In genomic region chr7:19461488-19461887, GRCm38 (mm10) we compare ENCODE assay signal across 8 mouse cellular contexts. TPM values are rescaled to one million over a fixed set of nuclear protein-coding genes. Genes with fewer than 3 reads are reported as not detected.
DNase-seq lines count a peak whose midpoint lies in the region; ATAC-seq and TF ChIP-seq lines count a peak whose summit lies in the region.

No protein-coding gene starts in this region.

- no peak for TF ChIP-seq POLR2A in bone marrow, adult 2 months (IDR thresholded peaks at IDR 0.05; ENCODE audit: borderline replicate concordance, control insufficient read depth, low read depth, low read length)

- no peak overlapping the region for H3K27ac ChIP-seq in midbrain, embryonic 14.5 days (replicated peaks; ENCODE audit: low read depth, low read length)
- H3K27ac ChIP-seq in midbrain, embryonic 16.5 days (ENCODE audit: low read length): no peak overlapping the region
- H3K27ac ChIP-seq in bone marrow, adult 2 months (ENCODE audit: control insufficient read depth, insufficient read depth, low read depth, low read length, poor library complexity): no peak overlapping the region
- no peak overlapping the region for H3K27ac ChIP-seq in kidney, embryonic 15.5 days
- H3K27ac ChIP-seq in liver, embryonic 12.5 days: no peak overlapping the region

- no peak overlapping the region for H3K9ac ChIP-seq in midbrain, embryonic 14.5 days (replicated peaks; ENCODE audit: low read length)
- H3K9ac ChIP-seq in midbrain, embryonic 16.5 days (ENCODE audit: low read depth, low read length): no peak overlapping the region
- no peak overlapping the region for H3K9ac ChIP-seq in kidney, embryonic 15.5 days
- H3K9ac ChIP-seq in liver, embryonic 12.5 days: no peak overlapping the region

- 7% methylated on average over 6 of the region's 6 CpGs for WGBS in midbrain, embryonic 14.5 days
- WGBS in midbrain, embryonic 16.5 days: 17% methylated on average over 6 of the region's 6 CpGs
- 8% methylated on average over 6 of the region's 6 CpGs for WGBS in bone marrow, adult 2 months
- 8% methylated on average over 6 of the region's 6 CpGs for WGBS in kidney, embryonic 15.5 days
- WGBS in liver, embryonic 12.5 days (ENCODE audit: insufficient replicate concordance): 12% methylated on average over 6 of the region's 6 CpGs

- peak; percentile 88 for DNase-seq in midbrain, embryonic 14.5 days
- peak; percentile 89 for DNase-seq in forelimb bud, embryonic 11.5 days (ENCODE audit: low read depth, low spot score)
- DNase-seq in retina, postnatal 1 day: peak; percentile 84

- peak; percentile 81 for TF ChIP-seq CTCF in bone marrow, adult 2 months (IDR thresholded peaks at IDR 0.05; ENCODE audit: control insufficient read depth, insufficient read depth, low read length)

- no peak for ATAC-seq in midbrain, embryonic 14.5 days (ENCODE audit: low FRiP score, low TSS enrichment)
- no peak for ATAC-seq in midbrain, embryonic 16.5 days
- no peak for ATAC-seq in kidney, embryonic 15.5 days (replicated peaks; ENCODE audit: low FRiP score)
- no peak for ATAC-seq in liver, embryonic 12.5 days
- no peak for ATAC-seq in erythroid progenitor cell, adult 5-6 weeks (replicated peaks; ENCODE audit: low FRiP score, poor library complexity, severe bottlenecking)

- peaks cover 11% of the 10 kb centered on the region for H3K4me1 ChIP-seq in midbrain, embryonic 14.5 days (ENCODE audit: control insufficient read depth, insufficient read depth, low read length)
- H3K4me1 ChIP-seq in midbrain, embryonic 16.5 days (ENCODE audit: control insufficient read depth, insufficient read depth, low read length): peaks cover 17% of the 10 kb centered on the region
- peaks cover 2% of the 10 kb centered on the region for H3K4me1 ChIP-seq in bone marrow, adult 2 months (ENCODE audit: control insufficient read depth, insufficient read depth, low read length)
- H3K4me1 ChIP-seq in kidney, embryonic 15.5 days: peaks cover 36% of the 10 kb centered on the region
- peaks cover 74% of the 10 kb centered on the region for H3K4me1 ChIP-seq in liver, embryonic 12.5 days

- no peaks in the 10 kb centered on the region; the same call in 1 of the 2 replicates for H3K27me3 ChIP-seq in midbrain, embryonic 14.5 days (ENCODE audit: control insufficient read depth, insufficient read depth, low read length)
- peaks cover 8% of the 10 kb centered on the region for H3K27me3 ChIP-seq in midbrain, embryonic 16.5 days (ENCODE audit: control insufficient read depth, insufficient read depth, low read depth, low read length)
- H3K27me3 ChIP-seq in kidney, embryonic 15.5 days: peaks cover 10% of the 10 kb centered on the region; the same call in 1 of the 2 replicates
- H3K27me3 ChIP-seq in liver, embryonic 12.5 days (replicated peaks): peaks cover 18% of the 10 kb centered on the region

- H3K4me3 ChIP-seq in midbrain, embryonic 14.5 days (replicated peaks; ENCODE audit: low read depth, low read length): no peak overlapping the region
- no peak overlapping the region for H3K4me3 ChIP-seq in midbrain, embryonic 16.5 days (ENCODE audit: low read depth, low read length)
- H3K4me3 ChIP-seq in bone marrow, adult 2 months (replicated peaks; ENCODE audit: control insufficient read depth, low read depth, low read length): no peak overlapping the region
- no peak overlapping the region for H3K4me3 ChIP-seq in kidney, embryonic 15.5 days (replicated peaks)
- no peak overlapping the region for H3K4me3 ChIP-seq in liver, embryonic 12.5 days

- H3K9me3 ChIP-seq in midbrain, embryonic 14.5 days (ENCODE audit: control insufficient read depth, low read length): no peaks in the 10 kb centered on the region
- H3K9me3 ChIP-seq in midbrain, embryonic 16.5 days (replicated peaks; ENCODE audit: control insufficient read depth, low read length, poor library complexity, severe bottlenecking): no peaks in the 10 kb centered on the region
- H3K9me3 ChIP-seq in kidney, embryonic 15.5 days (replicated peaks): no peaks in the 10 kb centered on the region
- no peaks in the 10 kb centered on the region for H3K9me3 ChIP-seq in liver, embryonic 12.5 days (replicated peaks)

- H3K4me2 ChIP-seq in midbrain, embryonic 14.5 days (ENCODE audit: low read length): no peak overlapping the region
- H3K4me2 ChIP-seq in midbrain, embryonic 16.5 days (ENCODE audit: low read length): no peak overlapping the region
- H3K4me2 ChIP-seq in kidney, embryonic 15.5 days: peak overlapping the region; percentile 35; the same call in 1 of the 2 replicates
- peak overlapping the region; percentile 23; the same call in 1 of the 2 replicates for H3K4me2 ChIP-seq in liver, embryonic 12.5 days

- H3K36me3 ChIP-seq in midbrain, embryonic 14.5 days (ENCODE audit: control insufficient read depth, insufficient read depth, low read length): peaks cover 1% of the 10 kb centered on the region; the same call in 1 of the 2 replicates
- H3K36me3 ChIP-seq in midbrain, embryonic 16.5 days (ENCODE audit: control insufficient read depth, insufficient read depth, low read length): no peaks in the 10 kb centered on the region
- no peaks in the 10 kb centered on the region for H3K36me3 ChIP-seq in kidney, embryonic 15.5 days
- H3K36me3 ChIP-seq in liver, embryonic 12.5 days: no peaks in the 10 kb centered on the region

RNA-seq across cellular contexts. Expression of gene Exoc3l2, which starts 1.6 kb away (rescaled TPM):
- 0.12 and 0.29 TPM in 2 replicates for polyA plus RNA-seq in midbrain, embryonic 14.5 days (2014; fragmentation: Nextera tagmentation; extraction: Ambion mirVana)
- 0.12 and 0.45 TPM in 2 replicates for polyA plus RNA-seq in midbrain, embryonic 16.5 days (2015; fragmentation: Nextera tagmentation; extraction: Ambion mirVana)
- 4.2 and 10.3 TPM in 2 replicates for polyA plus RNA-seq in bone marrow, adult 2 months (2011; ENCODE audit: insufficient read depth, insufficient read length, low replicate concordance, missing spikeins)
- 3.0 TPM in 2 replicates for polyA plus RNA-seq in kidney, embryonic 15.5 days (2015; fragmentation: Nextera tagmentation; extraction: Ambion mirVana)
- polyA plus RNA-seq in liver, embryonic 12.5 days (2016; fragmentation: Nextera tagmentation; extraction: Ambion mirVana): 3.6 and 3.9 TPM in 2 replicates
- not detected in 2 replicates for total RNA-seq in erythroid progenitor cell, adult 5-6 weeks (2015; ENCODE audit: low replicate concordance)
- not detected in 2 replicates for total RNA-seq in erythroid progenitor cell, adult 5-6 weeks (2017; ENCODE audit: low replicate concordance)

RNA-seq across cellular contexts. Expression of gene Mark4, which starts 2.9 kb away (rescaled TPM):
- 18.8 and 20.3 TPM in 2 replicates for polyA plus RNA-seq in midbrain, embryonic 14.5 days (2014; fragmentation: Nextera tagmentation; extraction: Ambion mirVana)
- 14.8 and 16.2 TPM in 2 replicates for polyA plus RNA-seq in midbrain, embryonic 16.5 days (2015; fragmentation: Nextera tagmentation; extraction: Ambion mirVana)
- polyA plus RNA-seq in bone marrow, adult 2 months (2011; ENCODE audit: insufficient read depth, insufficient read length, low replicate concordance, missing spikeins): 10.1 and 14.6 TPM in 2 replicates
- polyA plus RNA-seq in kidney, embryonic 15.5 days (2015; fragmentation: Nextera tagmentation; extraction: Ambion mirVana): 6.6 and 9.4 TPM in 2 replicates
- polyA plus RNA-seq in liver, embryonic 12.5 days (2016; fragmentation: Nextera tagmentation; extraction: Ambion mirVana): 3.8 and 4.2 TPM in 2 replicates
- 4.3 and 8.8 TPM in 2 replicates for total RNA-seq in erythroid progenitor cell, adult 5-6 weeks (2015; ENCODE audit: low replicate concordance)
- total RNA-seq in erythroid progenitor cell, adult 5-6 weeks (2017; ENCODE audit: low replicate concordance): 1.1 and 1.2 TPM in 2 replicates

RNA-seq across cellular contexts. Expression of gene Bloc1s3, which starts 46.7 kb away (rescaled TPM):
- 2.5 and 6.1 TPM in 2 replicates for polyA plus RNA-seq in midbrain, embryonic 14.5 days (2014; fragmentation: Nextera tagmentation; extraction: Ambion mirVana)
- polyA plus RNA-seq in midbrain, embryonic 16.5 days (2015; fragmentation: Nextera tagmentation; extraction: Ambion mirVana): 3.9 and 4.2 TPM in 2 replicates
- polyA plus RNA-seq in bone marrow, adult 2 months (2011; ENCODE audit: insufficient read depth, insufficient read length, low replicate concordance, missing spikeins): 4.4 and 8.0 TPM in 2 replicates
- 2.3 and 2.6 TPM in 2 replicates for polyA plus RNA-seq in kidney, embryonic 15.5 days (2015; fragmentation: Nextera tagmentation; extraction: Ambion mirVana)
- 2.1 TPM in 2 replicates for polyA plus RNA-seq in liver, embryonic 12.5 days (2016; fragmentation: Nextera tagmentation; extraction: Ambion mirVana)
- 2.9 TPM in 2 replicates for total RNA-seq in erythroid progenitor cell, adult 5-6 weeks (2015; ENCODE audit: low replicate concordance)
- total RNA-seq in erythroid progenitor cell, adult 5-6 weeks (2017; ENCODE audit: low replicate concordance): 0.13 and 0.15 TPM in 2 replicates

RNA-seq across cellular contexts. Expression of gene Trappc6a, which starts 46.7 kb away (rescaled TPM):
- polyA plus RNA-seq in midbrain, embryonic 14.5 days (2014; fragmentation: Nextera tagmentation; extraction: Ambion mirVana): 30.1 and 36.6 TPM in 2 replicates
- polyA plus RNA-seq in midbrain, embryonic 16.5 days (2015; fragmentation: Nextera tagmentation; extraction: Ambion mirVana): 30.5 and 31.9 TPM in 2 replicates
- 12.4 and 12.7 TPM in 2 replicates for polyA plus RNA-seq in bone marrow, adult 2 months (2011; ENCODE audit: insufficient read depth, insufficient read length, low replicate concordance, missing spikeins)
- polyA plus RNA-seq in kidney, embryonic 15.5 days (2015; fragmentation: Nextera tagmentation; extraction: Ambion mirVana): 76.2 and 81.2 TPM in 2 replicates
- polyA plus RNA-seq in liver, embryonic 12.5 days (2016; fragmentation: Nextera tagmentation; extraction: Ambion mirVana): 68.4 and 68.6 TPM in 2 replicates
- total RNA-seq in erythroid progenitor cell, adult 5-6 weeks (2015; ENCODE audit: low replicate concordance): 12.6 and 31.9 TPM in 2 replicates
- total RNA-seq in erythroid progenitor cell, adult 5-6 weeks (2017; ENCODE audit: low replicate concordance): 3.5 and 5.8 TPM in 2 replicates

RNA-seq across cellular contexts. Expression of gene Nkpd1, which starts 56.1 kb away (rescaled TPM):
- 0.51 and 0.74 TPM in 2 replicates for polyA plus RNA-seq in midbrain, embryonic 14.5 days (2014; fragmentation: Nextera tagmentation; extraction: Ambion mirVana)
- 0.88 and 0.92 TPM in 2 replicates for polyA plus RNA-seq in midbrain, embryonic 16.5 days (2015; fragmentation: Nextera tagmentation; extraction: Ambion mirVana)
- not detected in 2 replicates for polyA plus RNA-seq in bone marrow, adult 2 months (2011; ENCODE audit: insufficient read depth, insufficient read length, low replicate concordance, missing spikeins)
- polyA plus RNA-seq in kidney, embryonic 15.5 days (2015; fragmentation: Nextera tagmentation; extraction: Ambion mirVana): 0.10 and 0.15 TPM in 2 replicates
- polyA plus RNA-seq in liver, embryonic 12.5 days (2016; fragmentation: Nextera tagmentation; extraction: Ambion mirVana): not detected in 2 replicates
- not detected in 2 replicates for total RNA-seq in erythroid progenitor cell, adult 5-6 weeks (2015; ENCODE audit: low replicate concordance)
- total RNA-seq in erythroid progenitor cell, adult 5-6 weeks (2017; ENCODE audit: low replicate concordance): not detected in 2 replicates

Comparison
In these comparisons a context has a peak if more than half of its experiments do, and no peak if none do; other contexts are left out.
1. H3K4me2 ChIP-seq: peak in kidney, embryonic 15.5 days (single experiment) and liver, embryonic 12.5 days (single experiment); none in midbrain, embryonic 14.5 days (single experiment) and midbrain, embryonic 16.5 days (single experiment).
2. Peak in every context shown above with its lines, with median percentiles within 50 percentile points of each other: DNase-seq.